Mouse (Mus musculus) frontal cortex, postnatal 10 days (tissue): ENCODE results near the gene Insig1.
A peak's percentile ranks its signal among the peaks of the same experiment; 100 is the strongest.

Source experiments
- DNase-seq, 2 experiments: peaks; one replicate each; pipeline ENCODE4 v3.0.0; 2022; ENCODE audit warnings: low spot score in 2 of 2, mixed read lengths in 1 of 2

Insig1 gene

DNA sequence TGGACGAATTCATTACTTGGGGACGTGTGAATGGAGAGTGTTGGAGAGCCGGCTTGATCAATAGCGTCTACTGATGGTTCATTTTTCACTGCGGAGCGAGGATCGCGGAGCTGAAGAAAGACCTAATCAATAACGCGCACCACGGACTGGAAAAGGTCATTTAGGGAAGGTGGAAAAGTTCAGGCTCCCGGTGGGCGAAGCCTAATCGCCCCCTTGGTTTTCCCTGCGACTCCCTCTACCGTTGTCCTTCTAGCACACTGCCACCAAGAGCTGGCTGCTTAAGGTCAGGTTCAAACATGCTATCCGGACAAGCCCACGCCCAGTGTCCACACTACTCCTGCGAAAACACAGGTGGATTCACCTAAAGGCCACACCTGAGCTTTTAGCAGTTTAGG, 47.4 kb downstream of the Insig1 start:
- DNase-seq, result no peak

DNA sequence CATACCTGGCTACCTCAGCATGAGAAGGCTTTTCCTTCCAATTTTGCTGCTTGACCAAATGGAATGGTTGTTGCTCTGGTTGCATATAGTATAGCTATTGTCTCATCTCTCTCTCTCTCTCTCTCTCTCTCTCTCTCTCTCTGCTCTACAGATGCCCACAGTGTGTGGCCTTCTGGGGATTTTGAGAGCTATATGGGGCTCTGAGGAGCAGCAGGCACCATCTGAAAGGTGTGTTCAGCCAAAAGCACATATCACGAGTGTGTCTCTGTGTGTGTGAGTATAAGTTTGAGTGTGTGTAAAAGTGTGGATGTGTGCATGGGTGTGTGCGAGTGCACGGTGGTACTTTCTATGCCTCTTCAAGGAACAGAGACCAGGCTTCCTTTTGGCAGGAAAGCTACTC, 48.4 kb downstream of the Insig1 start:
- DNase-seq, result no peak

DNA sequence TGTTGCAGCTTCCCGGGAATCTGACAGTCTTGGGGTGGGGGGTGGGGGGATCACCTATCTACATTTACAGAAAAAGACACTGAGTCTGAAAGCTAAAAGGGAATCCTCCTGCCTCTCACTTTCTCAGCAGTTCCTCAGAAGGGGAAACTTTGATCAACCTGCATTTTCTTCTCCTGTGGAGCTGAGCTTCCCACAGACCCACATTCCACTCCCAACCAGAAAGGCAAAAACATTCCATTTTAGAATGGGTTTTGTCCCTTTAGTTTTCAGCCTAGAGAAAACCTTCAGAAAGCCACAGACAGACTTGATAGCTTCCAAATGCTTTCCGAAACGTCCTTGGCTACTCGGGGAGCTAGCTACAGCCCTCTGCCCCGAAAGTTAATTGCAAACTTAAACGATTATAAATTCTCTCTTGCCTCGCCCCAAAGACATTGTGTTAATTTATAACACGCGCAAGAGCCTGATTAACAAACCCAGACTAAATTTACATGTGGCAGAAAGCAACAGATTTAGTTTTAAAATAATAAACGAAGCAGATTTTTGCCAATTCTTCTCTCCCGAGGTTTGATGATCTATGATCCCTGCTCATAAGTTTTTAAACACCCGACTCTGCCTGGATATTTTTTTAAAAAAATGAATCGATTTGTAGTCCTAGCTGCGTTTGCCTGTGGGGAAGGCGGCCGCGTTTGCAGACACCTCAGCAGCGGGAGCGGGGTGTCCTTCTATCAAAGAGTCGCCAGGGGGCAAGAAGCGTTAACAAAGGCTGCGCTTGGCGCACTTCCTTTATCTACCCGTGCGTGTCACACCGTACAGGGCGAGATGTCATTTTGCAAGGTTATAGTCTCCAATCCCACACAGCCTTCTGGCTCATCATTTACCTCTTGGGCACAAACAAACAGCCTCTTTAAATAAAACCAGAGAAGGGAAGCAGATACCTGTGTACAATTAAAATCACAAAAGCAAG, 51.6 kb downstream of the Insig1 start:
- peak in 1 of 2 experiments; percentile 36 for DNase-seq

DNA sequence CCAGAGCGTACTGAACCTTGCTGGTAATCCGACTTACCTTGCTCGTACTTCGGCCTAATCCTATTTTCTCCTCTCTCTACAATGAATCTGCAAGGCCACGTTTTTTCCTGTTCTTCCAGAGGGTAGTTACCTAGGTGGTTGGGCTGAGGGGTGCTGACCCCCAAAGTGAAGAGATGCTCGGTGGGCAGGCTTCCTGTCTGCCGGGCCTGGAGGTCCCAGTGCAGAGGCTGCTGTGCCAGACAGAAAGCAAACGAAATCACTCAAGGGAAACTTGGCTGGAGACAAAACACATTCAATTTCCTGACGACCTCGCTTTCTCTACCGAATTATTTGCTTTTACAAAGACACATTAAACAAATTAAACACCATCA, 52.3 kb downstream of the Insig1 start:
- DNase-seq, result no peak

DNA sequence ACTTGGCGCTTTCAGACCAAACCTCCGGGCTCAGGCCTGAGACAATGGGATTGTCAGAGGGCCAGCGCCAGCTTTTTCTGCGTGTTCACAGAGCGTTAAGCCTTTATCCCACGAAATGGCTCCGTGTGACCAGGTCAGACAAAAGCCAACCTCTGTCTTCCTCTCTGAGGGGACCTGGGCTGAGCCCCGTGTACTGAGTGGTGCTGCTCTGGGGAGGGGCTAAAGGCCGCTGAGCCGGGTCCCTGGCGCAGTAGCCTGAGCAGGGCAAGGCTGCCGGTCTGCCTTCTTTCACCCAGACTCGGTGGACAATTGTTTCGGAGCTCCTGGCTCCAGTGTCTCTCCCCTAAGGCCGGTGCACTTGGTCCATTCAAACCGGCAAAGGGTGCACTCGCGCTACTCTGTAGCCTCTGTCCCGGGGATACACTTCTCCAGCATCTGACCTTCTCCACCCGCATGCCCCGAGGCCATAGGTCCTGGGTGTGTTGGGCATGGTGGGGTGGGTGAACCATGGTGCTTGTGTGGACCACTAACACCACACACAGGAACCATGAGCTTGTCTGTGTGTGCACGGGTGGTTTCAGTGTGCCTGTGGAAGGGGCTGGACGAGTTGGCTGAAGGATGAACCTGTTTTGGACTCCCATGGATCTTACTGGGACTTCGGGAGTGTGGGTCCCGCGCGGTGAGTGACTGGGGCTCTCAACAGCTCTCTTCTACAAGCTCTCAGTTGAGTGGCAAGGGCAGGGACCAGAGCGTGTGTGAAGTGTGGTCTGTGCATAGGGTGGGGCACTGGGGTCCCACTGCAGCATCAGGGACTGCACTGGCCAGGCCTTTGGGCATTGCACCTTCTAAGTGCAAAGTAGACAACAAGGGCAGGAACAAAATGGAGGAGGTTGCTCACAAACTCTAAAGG, 53.4 kb downstream of the Insig1 start:
- DNase-seq, result no peak
